Mouse (Mus musculus) thymus, adult 2 months (tissue): ENCODE data around the gene Stag1.

Experiments
- CTCF ChIP-seq: fragments of 200-500 bp; IDR thresholded peaks from 2 replicates; pipeline ENCODE4 v1.5.1; 2012; ENCODE audit warnings: mild to moderate bottlenecking, control low read depth, low read length, moderate library complexity, borderline replicate concordance; ENCODE audit not compliant: control insufficient read depth, poor library complexity, insufficient read depth; ENCODE audit errors: extremely low read depth
- POLR2A ChIP-seq: fragments of 200-500 bp; IDR thresholded peaks from 2 replicates; pipeline ENCODE4 v1.6.1; 2012; ENCODE audit warnings: mild to moderate bottlenecking, low read length, control low read depth, moderate library complexity; ENCODE audit not compliant: control insufficient read depth, poor library complexity, insufficient read depth; ENCODE audit errors: extremely low read depth

DNA sequence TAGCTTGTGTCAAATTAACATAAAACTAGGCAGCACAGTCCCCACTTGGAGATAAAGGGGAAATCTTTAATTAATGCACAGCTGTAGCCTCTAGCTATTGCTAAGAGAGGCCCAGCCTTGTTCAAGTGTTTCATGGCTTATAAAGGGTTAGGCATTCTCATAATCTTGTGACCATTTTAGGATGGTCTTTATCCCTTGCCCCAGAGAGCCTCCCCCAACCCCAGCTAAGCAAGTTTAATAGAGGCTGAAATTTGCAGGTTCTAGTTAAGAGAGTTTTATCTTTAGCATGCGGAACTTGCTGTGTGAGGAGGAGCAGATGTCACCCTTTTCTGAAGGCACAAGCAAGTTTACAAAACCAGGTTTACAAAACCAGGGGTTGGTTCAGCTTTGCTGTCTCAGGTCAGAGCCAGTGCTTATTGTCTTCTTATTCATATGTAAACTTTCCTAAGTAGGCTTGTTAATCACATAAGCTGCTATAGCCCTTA is 365.9 kb downstream of the Stag1 start:
- TF ChIP-seq POLR2A (no peak), CTCF (no peak)
